Mouse (Mus musculus) stomach, embryonic 16.5 days (tissue): ENCODE measurements around the gene Nenf. TPM values are rescaled to one million over a fixed set of nuclear protein-coding genes. Genes with fewer than 3 reads are reported as not detected.

Source experiments
- ATAC-seq: fragments of 200-750 bp; cut with Nextera tagmentation; 2 replicates; pipeline ENCODE4 v1.8.0; 2017; ENCODE audit warnings: moderate number of reproducible peaks, moderate TSS enrichment; ENCODE audit not compliant: insufficient read depth, low FRiP score
- H3K27ac ChIP-seq: fragments of 300-500 bp; sonication (generic); 2 replicates; pipeline ENCODE4 v1.5.1; 2014; ENCODE audit warnings: low read length
- H3K27me3 ChIP-seq: fragments of 300-500 bp; sonication (generic); 2 replicates; pipeline ENCODE4 v1.6.1; 2014; ENCODE audit warnings: low read length, control low read depth, mixed read lengths; ENCODE audit not compliant: control insufficient read depth, insufficient read depth
- H3K36me3 ChIP-seq: fragments of 300-500 bp; sonication (generic); 2 replicates; pipeline ENCODE4 v1.6.1; 2014; ENCODE audit warnings: low read length; ENCODE audit not compliant: control insufficient read depth, insufficient read depth
- H3K4me1 ChIP-seq: fragments of 300-500 bp; sonication (generic); 2 replicates; pipeline ENCODE4 v1.6.1; 2014; ENCODE audit warnings: low read length, control low read depth, mixed read lengths; ENCODE audit not compliant: control insufficient read depth, insufficient read depth
- H3K4me2 ChIP-seq: fragments of 300-500 bp; sonication (generic); 2 replicates; pipeline ENCODE4 v1.6.1; 2014; ENCODE audit warnings: low read depth, low read length, mixed read lengths
- H3K4me3 ChIP-seq: fragments of 300-500 bp; sonication (generic); replicated peaks from 2 replicates; pipeline ENCODE4 v1.5.1; 2014; ENCODE audit warnings: mild to moderate bottlenecking, low read length
- H3K9ac ChIP-seq: fragments of 300-500 bp; sonication (generic); 2 replicates; pipeline ENCODE4 v1.6.1; 2014; ENCODE audit warnings: low read length
- H3K9me3 ChIP-seq: fragments of 300-500 bp; sonication (generic); replicated peaks from 2 replicates; pipeline ENCODE4 v1.6.1; 2016; ENCODE audit warnings: low read length, control low read depth; ENCODE audit not compliant: control insufficient read depth
- WGBS: fragments of 180-500 bp; shearing (Covaris S2); extraction: QIAGEN DNeasy Blood & Tissue Kit; methylation state at CpG from one replicate; pipeline ENCODE4 v1.1.7; 2014; 5-methylcytosine and 5-hydroxymethylcytosine counted together
- polyA plus RNA-seq: library from polyadenylated mRNA; unstranded; fragments of >200 nt; fragmentation: Nextera tagmentation; extraction: Ambion mirVana; gene quantifications from 2 replicates; pipeline ENCODE4 v1.2.1, GENCODE M21; 2015

Gene Nenf
- polyA plus RNA-seq, 1 experiment from 2014 or later, result 91.3 TPM

GRCm38 (mm10) chr1:191257351-191257771, 60.6 kb downstream of the Nenf start:
- Histone ChIP-seq H3K4me1 (peaks cover 4% of the 10 kb centered on the region; the same call in 1 of the 2 replicates), H3K9ac (no peak overlapping the region), H3K4me2 (no peak overlapping the region), H3K4me3 (no peak overlapping the region), H3K27me3 (no peaks in the 10 kb centered on the region), H3K27ac (no peak overlapping the region), H3K9me3 (no peaks in the 10 kb centered on the region), H3K36me3 (no peaks in the 10 kb centered on the region)
- WGBS, result 61% methylated on average over 3 of the region's 3 CpGs
- no peak for ATAC-seq

Other genes with a start within 250 kb of the Nenf start
- gene Batf3, start 220.3 kb downstream of the Nenf start, polyA plus RNA-seq, result 8.0 and 8.4 TPM in 2 replicates
- not detected in 2 replicates for gene Fam71a, start 153.4 kb downstream of the Nenf start, polyA plus RNA-seq
- gene Atf3, start 100.2 kb downstream of the Nenf start, polyA plus RNA-seq, result 4.7 and 5.9 TPM in 2 replicates
- gene Tmem206, start 7.7 kb upstream of the Nenf start, polyA plus RNA-seq, result 18.2 and 18.3 TPM in 2 replicates
- gene Ppp2r5a, start 85.1 kb upstream of the Nenf start, polyA plus RNA-seq, result 13.9 and 14.7 TPM in 2 replicates